ENCODE assay signal across 8 mouse cellular contexts in the genomic region with DNA sequence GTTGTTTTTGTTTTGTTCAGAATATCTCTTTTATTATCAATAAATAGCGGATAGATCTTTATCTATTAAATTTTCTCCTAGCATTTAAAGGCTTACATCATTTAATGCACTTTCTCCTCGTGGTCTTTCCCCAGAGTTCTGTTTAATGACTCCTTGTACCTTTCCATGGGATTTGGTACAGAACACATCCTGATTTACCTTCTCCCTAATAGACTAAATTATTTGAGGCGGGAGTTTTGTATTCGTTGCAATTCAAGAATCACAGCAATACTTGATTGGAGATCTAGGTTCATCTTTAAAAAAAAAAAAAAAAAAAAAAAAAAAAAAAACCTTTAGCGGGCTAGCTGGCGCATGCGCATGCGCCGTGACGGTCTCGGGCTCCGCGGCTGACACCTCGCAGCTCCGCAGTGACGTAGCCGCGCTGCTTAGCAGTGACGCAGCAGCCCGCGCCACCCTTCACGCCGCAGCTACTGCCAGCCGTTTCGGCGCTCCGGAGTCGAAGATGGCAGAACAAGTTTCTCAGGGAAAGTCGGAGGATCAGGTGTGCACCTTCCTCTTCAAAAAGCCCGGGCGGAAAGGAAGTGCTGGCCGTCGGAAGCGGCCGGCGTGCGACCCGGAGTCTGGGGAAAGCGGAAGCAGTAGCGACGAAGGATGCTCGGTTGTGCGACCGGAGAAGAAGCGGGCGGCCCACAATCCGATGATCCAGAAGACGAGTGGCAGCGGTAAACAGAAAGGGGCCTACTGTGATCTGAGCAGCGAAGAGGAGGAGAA. TPM values are rescaled to one million over a fixed set of nuclear protein-coding genes. Genes with fewer than 3 reads are reported as not detected.
DNase-seq lines count a peak whose midpoint lies in the region; ATAC-seq and TF ChIP-seq lines count a peak whose summit lies in the region.

A gene (plus strand): TSS at position 363 of the 771 bp plus-strand sequence.

- H3K9ac ChIP-seq in forebrain, embryonic 13.5 days, result peak within 1 kb of the TSS; percentile 61
- H3K9ac ChIP-seq in liver, embryonic 16.5 days (ENCODE audit: low read depth, low read length), result peak within 1 kb of the TSS; percentile 84
- H3K9ac ChIP-seq in neural tube, embryonic 12.5 days, result peak within 1 kb of the TSS; percentile 61
- H3K9ac ChIP-seq in stomach, postnatal 0 days (ENCODE audit: low read length), result peak within 1 kb of the TSS; percentile 75

- peak within 1 kb of the TSS; percentile 74 for H3K27ac ChIP-seq in forebrain, embryonic 13.5 days
- H3K27ac ChIP-seq in liver, embryonic 16.5 days (ENCODE audit: low read length), result peak within 1 kb of the TSS; percentile 94
- H3K27ac ChIP-seq in neural tube, embryonic 12.5 days, result no peak within 1 kb of the TSS; the same call in 1 of the 2 replicates
- H3K27ac ChIP-seq in stomach, postnatal 0 days (replicated peaks), result peak within 1 kb of the TSS; percentile 75

- no peak for TF ChIP-seq EP300 in stomach, postnatal 0 days (optimal IDR thresholded peaks at IDR 0.05)

- H3K4me3 ChIP-seq in forebrain, embryonic 13.5 days, result peak within 1 kb of the TSS; percentile 60
- H3K4me3 ChIP-seq in liver, embryonic 16.5 days (ENCODE audit: low read depth, low read length), result peak within 1 kb of the TSS; percentile 77
- peak within 1 kb of the TSS; percentile 55 for H3K4me3 ChIP-seq in neural tube, embryonic 12.5 days
- peak within 1 kb of the TSS; percentile 59 for H3K4me3 ChIP-seq in stomach, postnatal 0 days (ENCODE audit: low read depth, low read length)

- ATAC-seq in cerebellum, adult (ENCODE audit: insufficient number of reproducible peaks, low FRiP score, low TSS enrichment), result peak; percentile 87
- ATAC-seq in forebrain, embryonic 13.5 days, result peak; percentile 98
- ATAC-seq in liver, embryonic 16.5 days (ENCODE audit: low read depth), result peak; percentile 99
- ATAC-seq in neural tube, embryonic 12.5 days (ENCODE audit: low FRiP score, low read depth), result peak; percentile 94
- ATAC-seq in stomach, postnatal 0 days (ENCODE audit: low FRiP score, low TSS enrichment), result peak; percentile 95

- H3K4me1 ChIP-seq in forebrain, embryonic 13.5 days, result peaks cover 8% of the 10 kb centered on the region
- H3K4me1 ChIP-seq in liver, embryonic 16.5 days (ENCODE audit: control insufficient read depth, low read depth, low read length), result peaks cover 7% of the 10 kb centered on the region
- H3K4me1 ChIP-seq in neural tube, embryonic 12.5 days, result 0 out of 2 replicates have a peak, but pooled peaks cover 3% of the 10 kb centered on the region
- no peaks in the 10 kb centered on the region for H3K4me1 ChIP-seq in stomach, postnatal 0 days (replicated peaks; ENCODE audit: control insufficient read depth, insufficient read depth)

- 3% methylated on average over 50 of the region's 50 CpGs for WGBS in forebrain, embryonic 13.5 days
- WGBS in liver, embryonic 16.5 days (ENCODE audit: insufficient replicate concordance), result 2% methylated on average over 50 of the region's 50 CpGs
- WGBS in neural tube, embryonic 12.5 days, result 3% methylated on average over 50 of the region's 50 CpGs
- 3% methylated on average over 50 of the region's 50 CpGs for WGBS in stomach, postnatal 0 days

- no peaks in the 10 kb centered on the region for H3K36me3 ChIP-seq in forebrain, embryonic 13.5 days (ENCODE audit: poor library complexity, severe bottlenecking)
- no peaks in the 10 kb centered on the region for H3K36me3 ChIP-seq in liver, embryonic 16.5 days (ENCODE audit: control insufficient read depth, insufficient read depth)
- H3K36me3 ChIP-seq in neural tube, embryonic 12.5 days, result no peaks in the 10 kb centered on the region
- H3K36me3 ChIP-seq in stomach, postnatal 0 days (ENCODE audit: control insufficient read depth, insufficient read depth, low read length), result no peaks in the 10 kb centered on the region

- peak within 1 kb of the TSS; percentile 65 for H3K4me2 ChIP-seq in forebrain, embryonic 13.5 days
- H3K4me2 ChIP-seq in liver, embryonic 16.5 days (ENCODE audit: low read depth, low read length), result peak within 1 kb of the TSS; percentile 70
- peak within 1 kb of the TSS; percentile 77 for H3K4me2 ChIP-seq in neural tube, embryonic 12.5 days (replicated peaks)
- peak within 1 kb of the TSS; percentile 62 for H3K4me2 ChIP-seq in stomach, postnatal 0 days (replicated peaks; ENCODE audit: low read depth)

- intact Hi-C loops in heart, postnatal 10 days (cut with DNase I), result no loop called here

- TF ChIP-seq CTCF in stomach, postnatal 0 days (IDR thresholded peaks at IDR 0.05; ENCODE audit: low read depth), result no peak

- DNase-seq in CD8-positive naive resting alpha-beta T cell, adult 2 months (ENCODE audit: low read depth in 2 of 2, low spot score in 2 of 2), result peak; percentile 79 to 81
- DNase-seq in heart, postnatal 10 days, result peak; percentile 88 to 89
- DNase-seq in kidney, postnatal 4 days, result peak; percentile 89 to 93
- DNase-seq in stomach, postnatal 0 days (ENCODE audit: low spot score), result peak; percentile 87

- 0 out of 2 replicates have a peak, but pooled peaks cover 5% of the 10 kb centered on the region for H3K9me3 ChIP-seq in forebrain, embryonic 13.5 days (replicated peaks)
- no peaks in the 10 kb centered on the region for H3K9me3 ChIP-seq in liver, embryonic 16.5 days (replicated peaks; ENCODE audit: control insufficient read depth, low read length)
- no peaks in the 10 kb centered on the region for H3K9me3 ChIP-seq in neural tube, embryonic 12.5 days
- H3K9me3 ChIP-seq in stomach, postnatal 0 days (ENCODE audit: control insufficient read depth, low read length), result no peaks in the 10 kb centered on the region

- H3K27me3 ChIP-seq in forebrain, embryonic 13.5 days, result no peaks in the 10 kb centered on the region
- H3K27me3 ChIP-seq in liver, embryonic 16.5 days (ENCODE audit: control insufficient read depth, insufficient read depth, low read depth, low read length), result no peaks in the 10 kb centered on the region
- no peaks in the 10 kb centered on the region for H3K27me3 ChIP-seq in neural tube, embryonic 12.5 days (replicated peaks)
- H3K27me3 ChIP-seq in stomach, postnatal 0 days (ENCODE audit: control insufficient read depth, insufficient read depth, low read length), result no peaks in the 10 kb centered on the region

RNA-seq across cellular contexts. Expression of the gene that starts here (rescaled TPM):
- polyA plus RNA-seq in forebrain, embryonic 13.5 days (2015; fragmentation: Nextera tagmentation; extraction: Ambion mirVana), result 29.3 and 29.9 TPM in 2 replicates
- total RNA-seq in heart, postnatal 10 days (2021), result 10 to 100 TPM; 10.7 TPM
- 11.7 and 11.9 TPM in 2 replicates for polyA plus RNA-seq in liver, embryonic 16.5 days (2015; fragmentation: Nextera tagmentation; extraction: Ambion mirVana)
- polyA plus RNA-seq in neural tube, embryonic 12.5 days (2016; fragmentation: Nextera tagmentation; extraction: Ambion mirVana), result 28.2 and 28.6 TPM in 2 replicates
- 21.6 and 22.0 TPM in 2 replicates for polyA plus RNA-seq in stomach, postnatal 0 days (2015; fragmentation: Nextera tagmentation; extraction: Ambion mirVana)
